Mouse (Mus musculus): ENCODE data around the gene Cryba2. TPM values are rescaled to one million over a fixed set of nuclear protein-coding genes. Genes with fewer than 3 reads are reported as not detected.

Cryba2 gene
- polyA plus RNA-seq, 1 experiment from 2014 or later = not detected

DNA sequence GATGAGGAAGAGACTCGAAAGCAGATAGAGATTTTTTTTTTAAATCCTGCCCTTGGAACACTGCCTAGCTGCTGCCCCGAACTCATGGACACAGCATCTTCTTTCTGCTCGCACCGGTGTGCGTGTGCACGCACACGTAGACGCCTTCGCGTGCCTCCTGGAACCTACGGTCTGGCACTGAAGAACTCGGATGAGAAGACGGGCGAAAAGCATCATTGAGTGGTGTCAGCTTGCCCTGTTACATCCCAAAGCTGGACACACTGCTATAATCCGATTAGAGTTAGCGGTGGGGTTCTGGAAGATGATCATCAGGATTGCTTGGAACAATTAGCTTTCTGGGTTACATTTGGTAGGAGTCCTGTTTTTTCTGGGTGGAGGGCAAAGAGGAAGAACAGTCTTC lies 34.1 kb downstream of the Cryba2 start:
- Histone ChIP-seq H3K9me3 (ENCODE audit: low read length) (no peaks in the 10 kb centered on the region), H3K9ac (replicated peaks; ENCODE audit: low read length) (no peak overlapping the region), H3K36me3 (ENCODE audit: insufficient read depth, low read length) (no peaks in the 10 kb centered on the region), H3K4me3 (ENCODE audit: low read length) (peak overlapping the region; percentile 39; the same call in 1 of the 2 replicates), H3K27me3 (ENCODE audit: insufficient read depth, low read length) (peaks cover 67% of the 10 kb centered on the region), H3K4me2 (replicated peaks; ENCODE audit: low read depth, low read length) (peak overlapping the region; percentile 51), H3K4me1 (ENCODE audit: insufficient read depth, low read length) (peaks cover 24% of the 10 kb centered on the region), H3K27ac (ENCODE audit: low read length) (no peak overlapping the region)
- no peak for ATAC-seq (ENCODE audit: low FRiP score, low TSS enrichment)
- WGBS = 7% methylated on average over 16 of the region's 16 CpGs

DNA sequence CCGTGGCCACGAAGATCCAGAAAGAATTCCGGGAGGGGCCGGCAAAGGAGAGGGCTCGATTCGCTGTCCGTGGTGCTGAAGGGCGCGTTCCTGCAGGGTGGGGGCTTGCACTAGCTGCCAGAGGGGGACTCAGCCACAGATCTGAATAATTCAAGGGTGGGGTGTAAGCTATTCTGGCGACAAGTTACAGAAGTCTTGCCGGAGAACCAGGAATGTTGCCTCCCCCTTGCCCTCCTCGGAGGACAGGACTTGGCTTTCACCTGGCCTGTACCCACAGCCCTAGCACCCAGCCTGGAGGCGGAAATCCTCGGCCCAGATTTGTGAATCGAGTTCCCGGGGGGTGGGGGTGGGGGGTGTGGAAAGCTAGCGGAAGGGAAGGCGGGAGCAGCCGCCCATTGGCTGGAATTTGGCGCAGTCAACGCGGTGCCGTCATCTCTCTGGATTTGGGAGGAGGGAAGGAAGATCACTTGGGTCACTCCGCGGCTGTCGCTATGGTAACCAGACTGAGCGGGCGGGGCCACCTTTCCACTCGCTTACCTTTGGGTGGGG lies 34.7 kb downstream of the Cryba2 start:
- H3K27ac ChIP-seq (ENCODE audit: low read length) = no peak overlapping the region
- peaks cover 24% of the 10 kb centered on the region for H3K4me1 ChIP-seq (ENCODE audit: insufficient read depth, low read length)
- H3K4me2 ChIP-seq (replicated peaks; ENCODE audit: low read depth, low read length) = peak overlapping the region; percentile 51
- H3K9me3 ChIP-seq (ENCODE audit: low read length) = no peaks in the 10 kb centered on the region
- no peak for ATAC-seq (ENCODE audit: low FRiP score, low TSS enrichment)
- no peak overlapping the region for H3K9ac ChIP-seq (replicated peaks; ENCODE audit: low read length)
- peaks cover 72% of the 10 kb centered on the region for H3K27me3 ChIP-seq (ENCODE audit: insufficient read depth, low read length)
- no peaks in the 10 kb centered on the region for H3K36me3 ChIP-seq (ENCODE audit: insufficient read depth, low read length)
- WGBS = under 1% methylated on average over 26 of the region's 29 CpGs
- peak overlapping the region; percentile 39 for H3K4me3 ChIP-seq (ENCODE audit: low read length)

DNA sequence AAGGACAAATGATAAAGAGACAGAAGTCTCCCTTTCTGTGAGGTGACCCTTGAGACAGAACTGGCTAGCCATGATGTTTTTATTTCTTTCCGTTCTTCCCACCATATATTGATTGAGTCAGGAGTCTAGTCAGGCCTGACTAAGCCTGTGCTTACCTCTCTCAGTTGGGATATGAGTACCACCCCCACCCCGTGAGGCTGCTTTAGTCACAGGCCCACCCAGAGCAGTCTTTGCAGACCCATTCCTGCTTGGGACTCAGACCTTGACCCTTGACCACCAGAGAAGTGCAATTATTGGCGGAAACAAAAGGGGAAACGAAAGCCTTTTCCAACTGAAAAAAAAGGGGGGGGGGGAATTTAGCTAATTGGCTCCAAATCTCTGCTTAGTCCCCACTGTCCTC lies 35.3 kb downstream of the Cryba2 start:
- Histone ChIP-seq H3K27ac (ENCODE audit: low read length) (no peak overlapping the region), H3K4me1 (ENCODE audit: insufficient read depth, low read length) (peaks cover 24% of the 10 kb centered on the region), H3K36me3 (ENCODE audit: insufficient read depth, low read length) (no peaks in the 10 kb centered on the region), H3K4me3 (ENCODE audit: low read length) (peak overlapping the region; percentile 39), H3K27me3 (ENCODE audit: insufficient read depth, low read length) (peaks cover 78% of the 10 kb centered on the region), H3K9me3 (ENCODE audit: low read length) (no peaks in the 10 kb centered on the region), H3K9ac (replicated peaks; ENCODE audit: low read length) (no peak overlapping the region), H3K4me2 (replicated peaks; ENCODE audit: low read depth, low read length) (peak overlapping the region; percentile 51)
- ATAC-seq (ENCODE audit: low FRiP score, low TSS enrichment) = no peak
- 6% methylated on average over 4 of the region's 4 CpGs for WGBS

DNA sequence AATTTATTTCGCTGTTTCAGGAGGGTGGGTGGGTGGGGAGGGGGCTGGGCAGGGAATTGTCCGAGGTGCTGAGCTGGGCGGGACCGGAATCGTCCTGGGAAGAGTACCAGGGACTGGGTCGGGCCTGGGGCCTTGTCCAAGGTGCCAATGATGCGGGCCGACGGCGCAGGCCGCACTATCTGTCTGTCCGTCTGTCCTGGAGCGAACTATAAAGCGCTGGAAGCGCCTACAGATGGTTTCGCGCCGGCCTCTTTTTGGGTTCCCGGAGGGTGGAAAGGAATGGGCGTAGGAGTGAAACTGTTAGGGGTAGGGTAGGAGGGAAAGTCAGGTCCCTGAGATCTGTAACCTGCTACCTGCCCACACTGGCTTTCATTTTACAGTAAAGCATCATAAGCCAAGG lies 35.7 kb downstream of the Cryba2 start:
- Histone ChIP-seq H3K9ac (replicated peaks; ENCODE audit: low read length) (no peak overlapping the region), H3K4me3 (ENCODE audit: low read length) (no peak overlapping the region), H3K9me3 (ENCODE audit: low read length) (no peaks in the 10 kb centered on the region), H3K4me2 (replicated peaks; ENCODE audit: low read depth, low read length) (no peak overlapping the region), H3K27ac (ENCODE audit: low read length) (no peak overlapping the region), H3K36me3 (ENCODE audit: insufficient read depth, low read length) (no peaks in the 10 kb centered on the region), H3K4me1 (ENCODE audit: insufficient read depth, low read length) (peaks cover 24% of the 10 kb centered on the region), H3K27me3 (ENCODE audit: insufficient read depth, low read length) (peaks cover 82% of the 10 kb centered on the region)
- ATAC-seq (ENCODE audit: low FRiP score, low TSS enrichment) = no peak
- WGBS = 2% methylated on average over 20 of the region's 20 CpGs

DNA sequence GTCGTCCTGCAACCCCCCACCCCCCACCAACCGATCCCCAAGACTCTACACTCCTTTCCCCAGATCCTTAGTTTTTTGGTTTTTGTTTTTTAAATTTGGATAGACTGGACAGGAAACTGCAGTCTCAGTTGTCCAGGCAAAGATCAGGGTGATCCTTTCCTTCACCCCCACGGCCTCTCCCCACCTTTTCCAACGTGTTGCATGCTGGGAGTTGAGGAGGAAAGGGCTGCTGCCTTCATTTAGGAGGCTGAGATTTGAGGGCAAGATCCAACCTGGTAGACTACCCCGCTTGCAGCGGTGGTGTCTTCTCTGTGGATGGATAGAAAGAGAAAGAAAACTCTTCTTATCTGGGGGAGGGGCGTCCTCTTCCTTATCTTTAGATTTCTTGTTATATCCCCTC lies 36.2 kb downstream of the Cryba2 start:
- no peak overlapping the region for H3K4me2 ChIP-seq (replicated peaks; ENCODE audit: low read depth, low read length)
- H3K27ac ChIP-seq (ENCODE audit: low read length) = no peak overlapping the region
- peaks cover 86% of the 10 kb centered on the region for H3K27me3 ChIP-seq (ENCODE audit: insufficient read depth, low read length)
- no peaks in the 10 kb centered on the region for H3K36me3 ChIP-seq (ENCODE audit: insufficient read depth, low read length)
- H3K9ac ChIP-seq (replicated peaks; ENCODE audit: low read length) = no peak overlapping the region
- H3K4me3 ChIP-seq (ENCODE audit: low read length) = no peak overlapping the region
- peaks cover 24% of the 10 kb centered on the region for H3K4me1 ChIP-seq (ENCODE audit: insufficient read depth, low read length)
- no peak for ATAC-seq (ENCODE audit: low FRiP score, low TSS enrichment)
- WGBS = 3% methylated on average over 7 of the region's 7 CpGs
- no peaks in the 10 kb centered on the region for H3K9me3 ChIP-seq (ENCODE audit: low read length)

DNA sequence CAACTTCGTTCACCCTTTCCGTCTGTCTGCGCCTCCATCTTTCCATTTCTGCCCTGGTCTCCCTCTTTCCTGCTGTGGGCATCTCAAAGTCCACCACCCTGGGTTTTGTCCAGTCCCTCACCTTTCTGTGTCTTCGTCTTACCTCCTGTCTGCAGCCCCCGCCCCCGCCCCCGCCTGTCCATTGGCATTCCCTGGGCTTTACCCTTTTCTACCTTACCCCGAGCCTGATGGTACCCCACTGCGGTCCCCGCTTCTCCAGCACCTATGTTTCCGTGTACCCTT lies 36.6 kb downstream of the Cryba2 start:
- Histone ChIP-seq H3K9me3 (ENCODE audit: low read length) (no peaks in the 10 kb centered on the region), H3K27me3 (ENCODE audit: insufficient read depth, low read length) (peaks cover 90% of the 10 kb centered on the region), H3K9ac (replicated peaks; ENCODE audit: low read length) (no peak overlapping the region), H3K4me1 (ENCODE audit: insufficient read depth, low read length) (peaks cover 24% of the 10 kb centered on the region), H3K36me3 (ENCODE audit: insufficient read depth, low read length) (no peaks in the 10 kb centered on the region), H3K27ac (ENCODE audit: low read length) (no peak overlapping the region), H3K4me2 (replicated peaks; ENCODE audit: low read depth, low read length) (peak overlapping the region; percentile 96; the same call in 1 of the 2 replicates), H3K4me3 (ENCODE audit: low read length) (no peak overlapping the region)
- WGBS = under 1% methylated on average over 11 of the region's 11 CpGs
- ATAC-seq (ENCODE audit: low FRiP score, low TSS enrichment) = no peak

DNA sequence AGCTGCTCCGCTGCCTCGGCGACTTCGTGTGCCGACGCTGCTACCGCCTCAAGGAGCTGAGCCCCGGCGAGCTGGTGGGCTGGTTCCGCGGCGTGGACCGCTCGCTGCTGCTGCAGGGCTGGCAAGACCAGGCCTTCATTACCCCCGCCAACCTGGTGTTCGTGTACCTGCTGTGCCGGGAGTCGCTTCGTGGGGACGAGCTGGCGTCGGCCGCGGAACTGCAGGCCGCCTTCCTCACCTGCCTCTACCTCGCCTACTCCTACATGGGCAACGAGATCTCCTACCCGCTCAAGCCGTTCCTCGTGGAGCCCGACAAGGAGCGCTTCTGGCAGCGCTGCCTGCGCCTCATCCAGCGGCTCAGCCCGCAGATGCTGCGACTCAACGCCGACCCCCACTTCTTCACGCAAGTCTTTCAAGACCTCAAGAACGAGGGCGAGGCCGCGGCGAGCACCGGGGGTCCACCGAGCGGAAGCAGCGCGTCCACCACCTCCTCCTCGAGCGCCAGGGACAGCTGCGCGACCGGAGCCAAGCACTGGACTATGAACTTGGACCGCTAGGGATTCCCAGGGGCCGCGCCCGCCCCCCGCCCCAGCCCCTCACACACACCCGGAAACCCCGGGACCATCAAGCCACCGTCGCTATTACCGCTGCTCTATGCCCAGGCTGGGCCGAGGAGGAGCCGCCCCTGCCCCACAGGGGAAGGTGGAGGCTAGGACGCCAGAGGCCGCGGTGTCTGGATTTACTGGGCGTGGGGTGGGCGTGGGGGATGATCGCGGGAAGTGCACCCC lies 37.1 kb downstream of the Cryba2 start:
- Histone ChIP-seq H3K9ac (replicated peaks; ENCODE audit: low read length) (no peak overlapping the region), H3K4me2 (replicated peaks; ENCODE audit: low read depth, low read length) (peak overlapping the region; percentile 96), H3K9me3 (ENCODE audit: low read length) (no peaks in the 10 kb centered on the region), H3K27ac (ENCODE audit: low read length) (no peak overlapping the region), H3K4me1 (ENCODE audit: insufficient read depth, low read length) (peaks cover 24% of the 10 kb centered on the region), H3K36me3 (ENCODE audit: insufficient read depth, low read length) (no peaks in the 10 kb centered on the region), H3K27me3 (ENCODE audit: insufficient read depth, low read length) (peaks cover 96% of the 10 kb centered on the region), H3K4me3 (ENCODE audit: low read length) (peak overlapping the region; percentile 64)
- ATAC-seq (ENCODE audit: low FRiP score, low TSS enrichment) = no peak
- WGBS = under 1% methylated on average over 68 of the region's 74 CpGs

DNA sequence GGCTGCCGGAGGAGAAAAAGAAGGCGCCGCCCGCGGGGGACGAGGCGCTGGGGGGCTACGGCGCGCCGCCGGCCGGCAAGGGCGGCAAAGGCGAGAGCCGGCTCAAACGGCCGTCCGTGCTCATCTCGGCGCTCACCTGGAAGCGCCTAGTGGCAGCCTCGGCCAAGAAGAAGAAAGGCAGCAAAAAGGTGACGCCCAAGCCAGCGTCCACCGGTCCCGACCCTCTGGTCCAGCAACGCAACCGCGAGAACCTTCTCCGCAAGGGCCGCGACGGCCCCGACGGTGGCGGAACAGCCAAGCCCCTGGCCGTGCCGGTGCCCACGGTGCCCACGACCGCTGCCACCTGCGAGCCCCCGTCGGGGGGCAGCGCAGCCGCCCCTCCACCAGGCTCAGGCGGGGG lies 37.8 kb downstream of the Cryba2 start:
- Histone ChIP-seq H3K9me3 (ENCODE audit: low read length) (no peaks in the 10 kb centered on the region), H3K4me2 (replicated peaks; ENCODE audit: low read depth, low read length) (peak overlapping the region; percentile 96), H3K36me3 (ENCODE audit: insufficient read depth, low read length) (no peaks in the 10 kb centered on the region), H3K27me3 (ENCODE audit: insufficient read depth, low read length) (peaks cover 97% of the 10 kb centered on the region), H3K9ac (replicated peaks; ENCODE audit: low read length) (peak overlapping the region; percentile 59), H3K4me1 (ENCODE audit: insufficient read depth, low read length) (peaks cover 24% of the 10 kb centered on the region), H3K27ac (ENCODE audit: low read length) (no peak overlapping the region), H3K4me3 (ENCODE audit: low read length) (peak overlapping the region; percentile 64)
- ATAC-seq (ENCODE audit: low FRiP score, low TSS enrichment) = peak; percentile 12; the same call in 1 of the 2 replicates
- WGBS = 0% methylated on average over 40 of the region's 48 CpGs

DNA sequence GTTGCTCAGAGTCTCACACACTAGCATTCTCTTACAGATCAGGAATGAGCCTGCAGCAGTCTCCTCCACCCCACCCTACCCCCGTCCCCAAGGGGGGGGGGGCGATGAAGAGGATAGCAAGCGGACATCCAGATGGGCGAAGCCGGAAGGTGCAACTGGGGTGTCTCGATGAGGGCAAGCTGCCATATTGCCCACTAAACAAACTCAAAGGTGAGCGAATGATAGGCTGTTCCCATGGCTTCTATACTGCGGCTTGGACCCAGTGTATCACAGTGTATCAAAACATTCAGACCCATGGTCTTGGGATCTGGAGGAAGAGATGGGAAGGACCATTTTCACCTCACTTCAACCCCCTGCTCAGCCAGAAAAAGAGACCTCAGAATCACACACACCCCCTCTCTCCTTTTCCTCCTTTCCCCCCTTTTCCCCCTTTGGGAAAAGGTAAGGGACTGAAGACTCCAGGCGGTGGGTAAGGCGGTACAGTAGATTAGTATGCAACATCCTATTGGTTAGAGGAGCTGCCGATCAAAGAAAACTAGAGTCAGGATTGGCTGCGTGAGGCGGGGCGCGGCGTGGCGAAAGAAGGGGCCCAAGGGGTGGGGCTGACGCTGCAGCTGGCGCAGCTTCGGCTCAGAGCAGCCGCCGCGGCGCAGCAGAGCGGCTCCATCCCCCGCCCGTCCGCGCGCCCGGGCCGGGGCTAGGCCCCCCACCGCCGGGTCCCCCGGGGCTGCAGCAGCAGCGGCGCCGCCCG lies 38.5 kb downstream of the Cryba2 start, which contains the start of gene Cdk5r2:
Cdk5r2 (plus strand) TSS at position 629 of the 751 bp plus-strand sequence.
- Histone ChIP-seq H3K27ac (ENCODE audit: low read length) (no peak within 1 kb of the TSS), H3K9ac (replicated peaks; ENCODE audit: low read length) (peak within 1 kb of the TSS; percentile 59), H3K27me3 (ENCODE audit: insufficient read depth, low read length) (peaks cover 98% of the 10 kb centered on the region), H3K4me1 (ENCODE audit: insufficient read depth, low read length) (peaks cover 24% of the 10 kb centered on the region), H3K4me3 (ENCODE audit: low read length) (peak within 1 kb of the TSS; percentile 64), H3K4me2 (replicated peaks; ENCODE audit: low read depth, low read length) (peak within 1 kb of the TSS; percentile 96), H3K36me3 (ENCODE audit: insufficient read depth, low read length) (no peaks in the 10 kb centered on the region), H3K9me3 (ENCODE audit: low read length) (no peaks in the 10 kb centered on the region)
- peak; percentile 94 for ATAC-seq (ENCODE audit: low FRiP score, low TSS enrichment)
- 2% methylated on average over 39 of the region's 39 CpGs for WGBS

Data from kidney, embryonic 16.5 days (tissue).